Mouse (Mus musculus): ENCODE measurements around the gene Ifitm5. TPM values are rescaled to one million over a fixed set of nuclear protein-coding genes. Genes with fewer than 3 reads are reported as not detected.

Gene Ifitm5
- total RNA-seq, 4 experiments from 2014 or later: 1.1 to 2.7 (median 1.9) TPM

DNA sequence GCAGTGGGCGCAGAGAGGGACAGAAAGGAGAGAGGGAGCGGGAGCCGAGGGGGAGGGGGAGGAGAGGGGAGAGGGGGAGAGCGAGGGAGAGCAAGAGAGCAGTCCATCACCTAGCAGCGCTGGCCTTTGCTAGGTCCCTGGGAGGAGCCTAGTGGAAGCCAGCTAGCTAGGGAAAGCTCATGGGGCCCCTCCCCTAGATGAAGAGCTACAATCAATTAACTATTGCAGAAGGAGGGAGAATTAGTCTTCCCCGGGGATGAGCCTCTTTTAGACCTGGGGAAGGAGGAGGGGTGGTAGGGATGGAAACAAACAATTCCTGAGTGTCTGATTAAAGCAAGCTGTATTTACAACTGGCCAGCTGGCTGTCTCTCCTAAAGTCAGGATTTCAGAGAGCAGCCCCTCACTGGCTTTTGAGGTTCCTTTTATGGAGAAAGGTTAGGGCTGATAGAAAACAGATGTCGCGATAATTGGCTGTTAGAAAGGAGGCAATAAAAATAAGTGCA lies 10.4 kb downstream of the Ifitm5 start:
- DNase-seq: no peak

DNA sequence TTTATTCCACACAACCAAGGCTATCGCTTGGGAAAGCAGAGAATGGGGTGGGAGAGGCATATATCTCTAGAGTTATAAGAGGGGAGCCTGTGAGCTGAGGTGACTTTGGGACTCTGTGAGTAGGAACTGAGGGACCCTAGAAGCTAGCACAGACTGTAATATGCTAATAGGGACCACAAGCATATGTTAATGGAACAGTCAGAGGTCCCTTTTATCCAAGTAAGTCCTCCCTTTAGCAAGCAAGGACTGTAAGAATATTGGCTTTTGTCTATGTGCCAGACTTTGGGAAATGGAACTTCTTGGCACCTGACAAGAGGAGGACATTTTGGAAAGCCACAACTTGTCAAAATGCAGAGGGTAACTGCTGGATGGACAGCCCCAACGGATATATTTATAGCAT lies 11.2 kb downstream of the Ifitm5 start:
- DNase-seq: no peak

DNA sequence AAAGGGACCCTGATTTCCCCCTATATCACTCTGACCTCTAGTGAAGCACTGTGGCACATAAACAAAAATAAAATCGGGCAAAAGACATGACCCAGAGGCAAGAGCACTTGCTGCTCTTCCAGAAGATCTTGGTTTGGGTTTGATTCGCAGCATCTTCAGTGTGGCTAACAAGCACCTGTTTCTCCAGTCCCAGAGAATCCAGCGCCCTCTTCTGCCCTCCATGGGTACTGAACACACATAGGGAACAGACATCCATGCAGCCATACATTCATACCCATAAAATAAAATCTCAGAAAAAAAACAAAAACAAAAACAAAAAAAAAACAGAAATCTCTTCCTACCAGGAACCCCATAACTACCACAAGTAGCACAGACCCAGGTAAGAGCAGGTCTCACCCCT lies 11.7 kb downstream of the Ifitm5 start:
- no peak for DNase-seq

DNA sequence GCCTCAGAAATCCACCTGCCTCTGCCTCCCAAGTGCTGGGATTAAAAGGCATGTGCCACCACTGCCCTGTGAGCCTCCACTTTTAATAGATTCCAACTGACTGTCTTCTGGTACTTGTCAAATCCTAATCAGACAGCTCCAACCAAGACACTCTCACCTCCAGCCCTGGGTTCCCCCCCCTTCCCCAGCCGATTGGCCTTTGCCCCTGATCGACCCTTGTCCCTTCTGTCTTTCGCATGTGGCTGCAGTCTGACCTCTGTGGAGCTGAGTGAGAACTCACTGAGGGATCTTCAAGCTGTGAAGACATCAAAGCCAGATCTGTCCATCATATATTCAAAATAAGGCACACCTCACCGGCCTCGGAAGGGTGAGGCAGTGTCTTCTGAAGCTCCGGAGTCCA lies 22.9 kb downstream of the Ifitm5 start:
- DNase-seq: no peak

DNA sequence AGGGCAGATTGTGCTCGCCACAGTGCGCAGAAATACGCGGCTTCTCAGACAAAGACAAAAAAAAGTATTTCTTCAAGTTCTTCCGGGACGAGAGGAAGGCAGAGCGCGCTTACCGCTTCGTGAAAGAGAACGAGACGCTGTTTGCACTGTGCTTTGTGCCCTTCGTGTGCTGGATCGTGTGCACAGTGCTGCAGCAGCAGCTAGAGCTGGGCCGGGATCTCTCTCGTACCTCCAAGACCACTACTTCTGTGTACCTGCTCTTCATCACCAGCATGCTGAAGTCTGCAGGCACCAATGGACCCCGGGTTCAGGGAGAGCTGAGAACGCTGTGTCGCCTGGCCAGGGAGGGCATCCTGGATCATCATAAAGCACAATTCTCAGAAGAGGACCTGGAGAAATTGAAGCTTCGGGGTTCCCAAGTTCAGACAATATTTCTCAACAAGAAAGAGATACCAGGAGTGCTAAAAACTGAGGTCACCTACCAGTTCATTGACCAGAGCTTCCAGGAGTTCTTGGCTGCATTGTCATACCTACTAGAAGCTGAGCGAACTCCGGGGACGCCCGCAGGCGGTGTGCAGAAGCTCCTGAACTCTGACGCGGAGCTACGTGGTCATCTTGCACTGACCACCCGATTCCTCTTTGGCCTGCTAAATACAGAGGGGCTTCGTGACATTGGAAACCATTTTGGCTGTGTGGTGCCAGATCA lies 26.9 kb downstream of the Ifitm5 start:
- no peak for DNase-seq

DNA sequence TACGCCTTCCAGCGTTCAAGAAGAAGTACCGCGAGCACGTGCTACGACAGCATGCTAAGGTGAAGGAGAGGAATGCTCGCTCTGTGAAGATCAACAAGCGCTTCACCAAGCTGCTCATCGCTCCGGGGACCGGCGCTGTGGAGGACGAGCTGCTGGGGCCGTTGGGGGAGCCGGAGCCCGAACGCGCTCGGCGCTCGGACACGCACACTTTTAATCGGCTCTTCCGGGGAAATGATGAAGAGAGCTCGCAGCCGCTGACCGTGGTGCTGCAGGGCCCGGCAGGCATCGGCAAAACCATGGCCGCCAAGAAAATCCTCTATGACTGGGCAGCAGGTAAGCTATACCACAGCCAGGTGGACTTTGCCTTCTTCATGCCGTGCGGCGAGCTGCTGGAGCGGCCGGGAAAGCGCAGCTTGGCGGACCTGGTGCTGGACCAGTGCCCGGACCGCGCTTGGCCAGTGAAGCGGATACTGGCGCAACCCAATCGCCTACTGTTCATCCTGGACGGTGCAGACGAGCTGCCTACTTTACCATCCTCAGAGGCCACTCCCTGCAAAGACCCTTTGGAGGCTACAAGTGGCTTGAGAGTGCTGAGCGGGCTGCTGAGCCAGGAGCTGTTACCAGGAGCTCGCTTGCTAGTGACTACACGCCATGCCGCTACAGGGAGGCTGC lies 27.6 kb downstream of the Ifitm5 start:
- DNase-seq: no peak

DNA sequence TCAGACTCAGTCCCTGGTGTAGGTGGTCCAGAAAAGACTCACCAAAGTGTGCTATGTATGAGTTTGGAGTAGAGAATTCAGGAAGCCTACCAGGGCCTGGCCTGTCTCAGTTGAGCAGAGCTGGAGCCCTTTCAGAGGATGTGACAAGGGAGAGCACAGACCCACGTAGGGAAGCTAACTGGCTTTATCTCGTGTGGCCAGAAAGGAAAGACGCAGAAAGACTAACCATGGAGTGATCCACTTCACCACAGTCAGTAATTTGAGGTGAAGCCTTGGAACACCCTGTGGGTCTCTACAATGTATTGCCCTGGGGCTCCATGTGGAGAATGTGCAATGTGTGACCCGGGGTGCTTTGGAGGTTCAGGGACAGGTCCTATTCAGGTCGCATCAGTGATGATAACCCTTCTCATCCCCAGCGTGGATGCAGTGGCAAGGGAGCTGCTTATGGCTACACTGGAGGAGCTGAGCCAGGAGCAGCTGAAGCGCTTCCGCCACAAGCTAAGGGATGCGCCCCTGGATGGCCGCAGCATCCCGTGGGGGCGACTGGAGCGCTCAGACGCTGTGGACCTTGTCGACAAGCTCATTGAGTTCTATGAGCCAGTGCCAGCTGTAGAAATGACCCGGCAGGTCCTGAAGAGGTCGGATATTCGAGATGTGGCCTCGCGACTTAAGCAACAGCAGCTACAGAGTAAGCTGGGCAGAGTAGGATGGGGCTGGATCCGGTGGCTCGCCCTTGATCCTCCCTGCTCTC lies 28.7 kb downstream of the Ifitm5 start:
- DNase-seq: no peak

DNA sequence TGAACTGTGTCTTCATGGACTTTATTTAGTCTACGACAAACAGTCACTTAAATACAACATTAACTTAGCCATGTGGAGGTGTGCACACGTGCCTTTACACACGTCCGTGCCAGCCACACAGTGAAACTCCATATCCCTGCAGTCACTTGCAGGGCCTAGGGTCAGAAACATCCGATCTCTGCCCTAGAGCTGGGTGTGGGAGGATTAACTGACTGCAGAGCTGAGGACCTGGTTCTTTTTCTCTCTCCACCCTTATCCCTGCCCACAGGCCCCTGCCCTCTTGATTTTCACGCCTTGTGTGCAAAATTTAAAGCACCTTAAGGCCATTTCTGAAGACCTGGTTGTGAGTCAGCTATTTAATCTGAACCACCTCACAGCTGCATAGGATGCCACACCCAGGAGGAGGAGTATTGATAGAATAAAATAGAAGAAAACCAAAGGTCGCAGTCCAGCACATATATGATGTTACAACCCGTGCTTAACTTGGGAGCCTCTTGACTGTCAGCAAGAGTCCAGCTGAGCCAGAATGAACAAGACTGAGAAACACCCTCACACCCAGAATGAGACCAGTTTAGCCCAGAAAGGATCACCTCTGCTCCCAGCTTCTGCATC lies 29.6 kb downstream of the Ifitm5 start, which contains the start of gene Nlrp6:
Gene Nlrp6, plus strand, starts transcription at position 485 of the 612 bp plus-strand sequence.
- no peak for DNase-seq

DNA sequence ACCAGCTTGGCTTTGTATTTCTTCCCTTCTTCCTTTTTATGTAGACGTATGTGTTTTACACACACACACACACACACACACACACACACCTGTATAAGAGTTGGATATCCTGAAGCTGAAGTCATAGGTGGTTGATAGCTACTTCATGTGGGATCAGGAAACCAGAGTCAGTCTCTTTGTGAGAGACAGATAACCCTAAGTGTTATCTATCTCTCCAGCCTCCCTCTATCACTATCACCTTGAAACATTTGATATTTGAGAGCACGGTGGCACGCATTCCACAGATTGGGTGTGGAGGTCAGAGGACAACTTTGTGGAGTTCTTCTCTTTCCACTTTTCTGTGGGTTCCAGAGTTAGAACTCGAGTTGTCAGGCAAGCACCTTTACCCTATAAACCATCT lies 30.2 kb downstream of the Ifitm5 start:
- no peak for DNase-seq

DNA sequence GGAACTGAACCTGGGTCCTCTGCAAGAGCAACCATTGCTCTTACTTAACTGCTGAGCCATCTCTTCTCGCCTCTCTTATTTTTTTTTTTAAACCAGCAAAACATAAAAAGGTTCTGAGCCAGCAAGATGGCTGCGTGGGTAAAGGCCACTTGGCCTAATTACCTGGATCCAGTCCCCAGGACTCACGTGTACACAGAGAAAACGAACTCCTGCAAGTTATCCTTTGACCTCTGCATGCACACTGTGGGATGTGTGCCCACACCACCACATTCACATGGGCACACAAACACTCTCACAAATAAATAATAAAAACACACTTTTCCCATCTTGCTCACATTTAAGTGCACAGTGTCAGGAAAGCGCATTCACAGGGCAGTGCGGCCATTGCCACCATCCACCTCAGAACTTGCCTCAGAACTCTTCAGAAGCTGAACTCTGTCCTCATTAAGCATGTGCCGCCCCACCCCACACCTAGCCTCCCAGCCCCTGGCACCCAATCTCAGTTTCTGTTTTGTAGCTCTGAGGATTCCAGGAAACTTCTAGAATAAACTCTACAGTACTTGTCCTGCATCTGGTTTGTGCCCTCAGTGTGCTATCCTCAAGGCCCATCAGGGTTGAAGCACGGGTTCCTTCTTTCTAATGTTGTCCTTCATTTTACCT lies 35.9 kb downstream of the Ifitm5 start:
- DNase-seq: no peak

DNA sequence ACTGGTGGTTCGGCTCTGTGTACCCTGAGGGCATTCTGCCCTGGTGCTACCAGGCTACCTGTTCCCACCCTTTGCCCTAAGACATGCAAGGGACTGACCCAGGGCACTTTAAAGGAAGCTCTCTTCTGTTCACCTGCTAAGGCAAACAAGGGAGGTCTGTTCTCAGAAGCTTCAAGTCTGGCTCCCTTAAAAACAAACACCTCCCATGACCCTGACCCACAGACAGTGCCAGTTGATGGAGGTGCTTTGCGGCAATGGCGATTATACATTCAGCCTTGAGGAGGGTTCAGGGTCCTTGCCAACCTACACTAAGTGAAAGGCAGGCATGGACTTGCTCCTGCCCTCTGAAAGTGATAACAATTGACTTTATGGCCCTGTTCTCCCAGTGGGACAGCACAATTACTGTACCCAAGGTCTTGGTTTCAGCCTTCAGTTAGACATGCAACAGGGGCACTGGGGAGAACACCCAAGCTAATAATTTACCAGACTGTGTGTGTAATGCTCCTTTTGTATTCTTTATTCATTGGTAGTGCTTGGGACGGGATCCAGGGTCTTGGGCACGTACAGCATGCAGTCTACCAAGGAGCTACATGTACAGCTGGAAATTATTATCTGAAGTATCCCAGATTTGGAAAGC lies 37.1 kb downstream of the Ifitm5 start:
- DNase-seq: no peak

DNA sequence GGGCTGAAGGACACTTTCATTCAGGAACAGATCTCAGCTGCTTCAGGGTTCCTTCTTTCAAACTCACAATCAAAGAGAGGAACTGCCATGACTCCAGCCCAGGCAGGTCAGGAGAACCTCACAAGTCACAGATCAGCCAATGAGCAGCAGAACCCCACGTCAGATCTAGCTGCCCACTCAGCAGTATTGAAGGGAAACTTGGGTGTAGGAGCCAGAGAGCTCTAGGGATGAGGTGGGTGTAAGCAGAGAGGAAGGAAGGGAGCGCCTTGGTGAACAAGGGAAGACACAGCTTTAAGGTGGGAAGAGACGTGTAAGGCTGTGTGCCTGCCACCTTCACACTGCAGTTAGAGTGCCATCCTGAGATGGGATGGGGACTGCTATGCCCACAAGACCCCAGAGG lies 37.8 kb downstream of the Ifitm5 start:
- no peak for DNase-seq

DNA sequence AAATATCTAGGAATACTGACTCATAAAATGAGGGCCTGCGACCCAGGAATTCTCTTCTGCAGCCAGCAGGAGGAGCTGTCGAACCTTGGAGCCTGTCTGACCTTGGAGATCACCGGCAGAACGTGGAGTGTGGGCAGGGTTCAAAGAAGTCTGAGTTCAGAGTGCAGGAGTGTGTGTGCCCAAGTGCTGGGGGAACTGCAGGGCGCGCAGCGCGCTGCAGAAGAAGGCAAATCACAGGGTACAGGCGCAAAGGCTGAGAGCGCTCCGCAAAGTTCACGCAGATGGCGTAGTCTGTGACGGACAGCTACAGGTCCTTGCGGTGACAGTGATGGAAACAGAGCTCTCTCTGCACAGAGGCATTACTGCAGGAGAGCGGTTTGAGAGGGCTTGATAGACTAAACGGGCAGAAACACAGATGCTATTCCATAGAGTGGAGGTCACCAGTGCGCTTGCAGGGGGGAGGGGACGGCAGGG lies 41.4 kb downstream of the Ifitm5 start:
- peak; percentile 81 for DNase-seq

DNA sequence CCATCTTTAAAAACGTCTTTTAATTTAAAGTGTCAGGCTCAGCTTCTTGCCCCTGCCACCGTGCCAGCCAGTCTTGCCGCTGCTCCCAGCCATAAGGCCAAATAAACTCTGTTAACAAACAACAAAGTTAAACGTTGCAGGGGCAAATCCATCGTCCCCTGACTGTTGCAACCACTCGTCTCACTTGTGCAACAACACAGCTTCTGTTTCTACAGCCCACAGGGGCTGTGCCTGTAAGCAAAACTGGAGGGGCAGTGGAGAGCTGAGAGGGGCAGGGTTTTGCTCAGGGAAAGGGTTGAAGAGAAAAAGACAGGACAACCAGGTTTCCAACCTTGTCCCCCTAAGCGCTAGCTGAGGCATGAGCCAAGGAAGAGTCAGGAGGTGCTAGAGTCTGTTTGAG lies 41.9 kb downstream of the Ifitm5 start:
- DNase-seq: no peak

DNA sequence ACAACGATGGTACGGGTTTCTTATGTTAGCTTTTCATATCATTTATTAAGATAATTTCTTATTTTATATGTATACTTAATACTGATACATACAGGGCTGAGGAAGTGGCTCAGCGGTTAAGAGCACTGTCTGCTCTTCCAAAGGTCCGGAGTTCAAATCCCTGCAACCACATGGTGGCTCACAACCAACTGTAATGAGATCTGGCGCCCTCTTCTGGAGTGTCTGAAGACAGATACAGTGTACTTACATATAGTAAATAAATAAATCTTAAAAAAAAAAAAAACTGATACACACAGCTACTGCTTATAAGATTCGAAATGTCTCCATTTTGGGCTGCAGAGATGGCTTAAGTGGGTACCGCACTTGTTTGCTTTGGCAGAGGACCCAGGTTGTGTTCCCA lies 42.4 kb downstream of the Ifitm5 start:
- no peak for DNase-seq

DNA sequence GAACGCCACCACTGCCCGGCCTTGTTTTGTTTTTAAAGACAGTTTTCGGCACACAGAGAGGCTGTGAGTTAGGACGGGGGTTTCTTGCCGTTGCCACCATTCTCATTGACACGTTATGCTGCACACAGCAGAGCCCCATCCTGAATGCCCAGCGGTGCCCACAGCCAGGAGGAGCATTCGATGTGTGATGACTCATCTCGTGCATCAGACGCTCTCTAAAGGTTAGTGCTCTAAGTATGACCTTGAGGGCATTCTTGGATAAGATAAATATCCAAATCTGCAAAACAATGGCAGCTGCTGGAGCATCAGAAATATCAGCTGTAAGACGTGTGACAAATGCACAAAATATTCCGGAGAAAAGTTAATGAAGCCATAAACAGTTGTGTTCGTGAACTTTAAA lies 43.0 kb downstream of the Ifitm5 start:
- peak; percentile 60 for DNase-seq

DNA sequence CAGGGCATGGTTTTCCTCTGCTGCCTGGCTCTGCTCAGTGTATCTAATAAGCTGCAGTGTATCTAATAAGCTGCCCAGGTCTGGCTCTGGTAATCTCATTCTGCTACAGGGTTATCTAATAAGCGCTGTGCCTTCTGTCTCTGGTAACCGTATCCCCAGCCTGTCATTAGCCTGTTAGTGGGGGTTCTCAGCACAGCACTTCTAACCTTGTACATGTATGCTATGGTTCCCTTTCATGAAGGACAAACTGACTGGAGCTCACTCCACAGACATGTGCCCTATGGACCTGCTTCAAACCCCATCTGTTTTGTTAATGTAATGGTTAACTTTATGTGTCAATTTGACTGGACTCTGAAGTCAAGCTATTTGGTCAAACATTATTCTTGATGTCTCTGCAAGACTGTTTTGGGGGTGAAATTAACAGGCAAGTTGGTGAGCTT lies 44.4 kb downstream of the Ifitm5 start:
- DNase-seq: no peak

DNA sequence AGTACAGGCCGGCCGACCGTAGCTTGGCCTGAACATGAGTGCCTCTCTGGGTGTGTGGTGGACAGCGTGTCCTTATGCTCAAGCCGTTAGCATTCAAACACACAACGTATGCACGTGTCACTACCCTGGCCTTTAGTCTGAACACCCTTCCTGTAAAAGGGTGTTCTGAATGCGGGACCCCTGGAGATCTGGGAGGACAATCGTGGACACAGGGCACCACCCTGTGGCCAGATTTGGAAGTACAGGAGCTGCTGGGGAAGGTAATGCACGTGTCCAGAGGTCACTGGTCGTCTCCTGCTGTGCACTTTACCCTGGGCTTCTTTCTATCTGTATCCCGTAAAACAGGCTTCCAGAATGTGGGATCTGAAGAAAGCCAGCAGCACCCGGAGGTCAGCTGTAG lies 46.9 kb downstream of the Ifitm5 start:
- DNase-seq: peak; percentile 55

DNA sequence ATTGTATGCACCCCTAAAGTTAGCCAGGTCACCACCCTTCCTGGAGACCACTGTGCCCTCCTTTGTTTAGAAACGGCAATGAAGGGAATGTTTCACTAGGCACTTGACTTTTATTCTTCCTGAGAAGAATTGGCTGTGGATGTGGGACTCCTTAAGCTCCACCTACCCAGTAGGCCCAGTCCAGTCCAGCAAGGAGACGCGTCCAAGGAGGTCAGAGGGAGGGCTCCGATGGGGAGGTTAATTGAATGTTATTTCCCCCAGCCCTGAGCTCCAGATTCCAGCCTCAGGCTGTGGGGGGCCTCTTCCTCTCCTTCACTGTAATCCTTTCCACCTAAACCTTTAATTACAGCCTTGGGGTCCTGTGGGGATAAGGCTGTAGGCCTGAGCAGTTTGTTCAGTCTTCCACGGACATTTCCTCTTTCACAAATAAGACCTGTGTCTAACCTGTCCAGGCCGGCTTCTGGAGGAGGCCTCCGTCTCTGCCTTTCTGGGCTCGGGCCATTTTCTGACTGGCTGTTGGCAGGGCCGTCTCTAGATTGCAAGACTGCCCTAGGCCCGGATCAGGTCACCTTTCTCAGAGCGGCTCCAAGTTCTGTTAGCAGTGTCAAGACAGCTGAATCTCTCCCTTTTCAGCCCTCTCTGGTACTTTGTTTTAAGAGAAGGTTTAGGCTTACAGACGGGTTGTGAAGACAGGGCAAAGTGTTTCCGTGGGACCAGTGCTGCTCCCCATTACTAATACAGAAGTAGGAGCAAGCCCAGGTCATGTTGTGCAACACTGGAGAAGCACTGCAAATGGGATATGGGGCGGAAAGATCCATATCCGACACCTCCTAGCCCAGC lies 47.8 kb downstream of the Ifitm5 start:
- DNase-seq: no peak

DNA sequence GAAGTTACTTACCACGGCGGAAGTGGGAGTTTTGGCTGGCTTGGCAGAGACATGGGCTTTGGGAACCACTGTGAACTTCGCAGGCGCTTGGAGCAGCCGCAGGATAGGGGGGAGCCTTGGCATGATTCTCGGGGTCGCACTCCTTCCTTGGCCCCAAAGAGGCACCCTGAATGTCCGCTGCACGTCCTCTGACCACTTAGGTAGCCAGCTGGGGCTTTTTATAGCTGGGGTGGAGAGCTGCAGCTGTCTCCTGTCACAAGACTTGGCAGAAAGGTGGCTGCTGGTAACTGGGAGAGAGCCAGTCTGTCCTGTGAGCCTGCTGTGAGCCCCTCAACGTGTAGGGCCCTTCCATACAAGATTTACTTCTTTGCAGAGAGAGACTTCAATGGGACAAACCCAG lies 49.9 kb downstream of the Ifitm5 start, which contains the start of gene Cox8b:
Gene Cox8b, minus strand, starts transcription at position 227 of the 400 bp plus-strand sequence.
- no peak for DNase-seq

DNA sequence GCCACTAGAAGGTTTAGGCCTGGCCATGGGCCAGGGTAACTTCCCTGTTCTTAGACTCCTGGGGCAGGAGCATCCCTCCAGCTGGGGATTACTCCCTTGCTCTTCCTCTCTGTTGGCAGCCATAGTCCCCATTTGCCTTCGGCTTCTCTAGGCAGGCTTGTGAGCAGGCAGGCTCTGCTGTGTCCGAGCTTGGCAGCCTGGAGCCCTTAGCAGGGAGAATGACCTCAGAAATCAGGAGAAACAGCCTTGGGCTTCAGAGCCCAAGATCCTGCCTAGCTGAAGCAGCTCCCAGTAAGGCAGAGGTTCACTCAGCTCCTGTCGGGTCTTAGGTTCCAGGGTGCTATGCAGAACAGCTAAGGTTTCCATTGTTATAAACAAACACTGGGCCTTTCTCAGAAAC lies 51.0 kb downstream of the Ifitm5 start:
- no peak for DNase-seq

Data from adrenal gland, adult 8-10 months (tissue).